Mouse (Mus musculus) CD4-positive helper T cell, adult 2 months (primary cell): ENCODE data around the gene Pan3.

Experiments
- DNase-seq: peaks from one replicate; pipeline ENCODE4 v3.0.0-alpha.2; 2012; ENCODE audit warnings: low read depth, missing footprints, low spot score

The Pan3 gene

DNA sequence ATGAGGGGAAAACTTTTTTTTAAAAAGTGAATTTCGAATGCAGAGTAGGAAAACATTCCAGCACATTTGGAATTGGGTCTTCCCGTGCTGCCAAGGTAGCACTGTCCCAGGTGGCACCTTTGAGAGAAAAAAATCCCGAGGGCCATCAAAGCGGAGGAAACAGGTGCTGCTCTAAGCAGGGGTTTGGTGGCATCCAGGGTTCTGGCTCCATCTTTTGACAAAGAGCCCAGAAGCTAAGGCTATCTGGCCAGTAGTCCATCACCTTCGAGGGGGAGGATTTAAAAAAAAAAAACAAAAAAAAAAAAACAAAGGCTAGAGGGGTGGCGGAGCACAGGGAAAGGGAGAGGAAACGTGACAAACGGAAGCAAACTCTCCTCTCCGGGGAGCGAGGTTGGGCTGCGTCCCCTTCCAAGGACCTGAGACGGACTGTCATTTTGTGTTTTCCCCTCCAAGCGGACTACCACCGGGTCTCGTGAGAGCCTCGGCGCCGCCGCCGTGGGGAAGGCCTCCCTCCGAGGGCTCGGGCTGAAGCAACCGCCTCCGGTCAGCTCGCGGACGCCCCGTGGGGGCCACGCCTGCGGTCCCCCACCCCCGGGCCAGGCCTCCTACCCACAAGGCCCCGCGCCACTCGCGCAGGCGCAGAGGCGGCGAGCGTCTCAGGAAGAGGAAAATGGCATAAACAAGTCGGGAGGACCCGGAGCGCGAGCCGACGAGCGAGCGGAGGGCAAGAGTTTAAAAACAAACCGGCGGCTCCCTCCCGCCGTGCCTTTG is at the start of gene Pan3:
Pan3 (plus strand) TSS at position 627 of the 771 bp plus-strand sequence.
- peak; percentile 95 for DNase-seq

DNA sequence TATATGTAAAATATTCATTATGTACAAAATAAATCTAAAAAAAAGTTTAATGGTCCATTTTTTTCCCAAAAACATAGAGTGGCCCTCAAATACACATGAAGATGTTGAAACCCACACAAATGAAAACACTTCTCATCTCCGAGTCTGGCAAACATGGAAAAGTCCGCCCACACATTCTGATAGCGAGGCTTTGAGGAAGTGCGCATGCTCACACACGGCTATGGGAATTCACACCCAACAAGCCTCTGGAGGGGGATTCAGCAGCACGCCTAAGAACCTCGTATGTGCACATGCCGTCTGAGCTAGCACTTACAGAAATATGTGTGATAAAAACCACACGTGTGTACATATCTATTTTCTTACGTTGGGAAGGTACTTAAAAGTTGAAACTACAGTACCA is 48.6 kb upstream of the Pan3 start:
- DNase-seq, result no peak

DNA sequence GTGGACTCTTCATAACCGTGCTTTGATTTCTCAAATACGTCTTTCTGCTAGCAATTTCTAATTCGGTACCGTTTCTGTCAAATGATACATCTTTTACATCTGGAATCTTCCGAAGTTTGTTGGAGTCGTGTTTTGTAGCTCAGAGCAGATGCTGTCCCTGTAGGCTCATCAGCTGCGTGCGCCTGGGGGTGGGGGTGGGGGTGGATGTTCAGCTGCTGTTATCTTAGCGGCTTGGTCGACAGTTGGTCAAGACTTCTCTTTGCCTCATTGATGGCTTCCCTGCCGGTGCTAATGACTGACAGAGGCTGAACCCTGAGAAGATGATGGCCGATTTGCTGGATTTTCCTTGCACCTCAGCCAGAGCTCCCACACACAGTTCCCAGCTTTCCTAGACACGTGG is 43.1 kb upstream of the Pan3 start:
- DNase-seq, result no peak

DNA sequence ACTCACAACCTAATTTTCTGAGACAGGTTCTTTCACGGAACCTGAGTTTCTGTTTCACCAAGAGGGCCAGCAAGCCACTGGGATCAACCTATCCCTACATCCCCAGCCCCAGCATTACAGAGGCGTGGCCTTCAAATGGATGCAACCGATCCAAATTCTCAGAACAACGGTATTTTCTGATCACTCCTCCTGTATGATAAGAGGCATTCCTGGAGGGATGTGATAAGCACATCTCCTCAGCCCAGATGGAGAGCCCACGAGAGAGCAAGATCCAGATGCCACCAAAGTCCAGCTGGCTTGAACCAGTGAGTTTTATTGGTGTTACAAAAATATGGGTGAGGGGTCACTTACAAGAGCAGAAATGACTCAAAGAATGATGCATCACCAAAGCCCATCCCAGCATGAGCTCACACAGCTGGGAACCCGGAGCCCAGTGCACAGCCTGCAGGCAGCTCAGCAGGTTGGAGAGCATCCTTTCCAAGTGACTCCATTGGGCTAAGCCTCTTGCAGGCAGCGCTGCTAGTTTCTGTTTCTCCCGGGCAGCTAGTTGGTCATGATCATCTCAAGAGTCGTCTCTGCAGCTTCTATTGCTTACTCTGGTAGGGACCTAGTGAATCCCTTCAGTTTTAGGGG is 41.5 kb upstream of the Pan3 start:
- DNase-seq, result no peak

DNA sequence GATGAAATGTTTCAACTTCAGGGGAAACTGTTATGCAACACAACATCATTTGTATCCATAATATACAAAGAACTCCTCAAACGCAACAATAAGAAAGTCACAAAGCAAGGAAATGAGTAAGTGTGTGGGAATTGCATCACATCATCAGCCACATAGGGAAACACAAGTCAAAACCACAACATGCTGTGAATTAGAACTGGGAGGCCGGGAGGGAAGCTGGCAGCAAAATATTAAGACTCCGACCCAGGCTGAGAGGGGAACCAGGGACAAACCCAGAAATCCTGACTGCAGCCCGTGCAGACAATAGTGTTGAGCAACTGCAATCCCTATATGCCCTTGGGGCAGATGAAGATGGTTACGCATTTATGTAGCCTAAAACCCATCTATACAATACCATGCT is 40.9 kb upstream of the Pan3 start:
- DNase-seq, result no peak

DNA sequence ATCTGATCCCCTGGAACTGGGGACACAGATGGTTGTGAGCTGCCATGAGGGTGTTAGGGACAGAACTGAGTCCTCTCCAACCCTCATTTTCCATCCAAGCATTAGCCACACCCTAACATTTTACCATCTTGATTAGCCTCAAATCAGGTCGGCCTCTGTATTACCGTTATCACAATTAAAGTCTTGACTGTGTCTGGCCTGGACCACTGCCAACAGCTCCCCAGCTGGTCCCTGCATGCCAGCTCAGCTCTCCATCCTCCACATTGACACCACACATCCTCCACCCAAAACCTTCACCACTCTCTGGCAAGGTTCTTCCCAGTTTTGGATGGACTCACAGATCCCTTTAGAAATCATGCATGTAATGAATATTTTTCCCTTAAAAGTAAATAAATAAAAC is 39.2 kb upstream of the Pan3 start:
- DNase-seq, result no peak

DNA sequence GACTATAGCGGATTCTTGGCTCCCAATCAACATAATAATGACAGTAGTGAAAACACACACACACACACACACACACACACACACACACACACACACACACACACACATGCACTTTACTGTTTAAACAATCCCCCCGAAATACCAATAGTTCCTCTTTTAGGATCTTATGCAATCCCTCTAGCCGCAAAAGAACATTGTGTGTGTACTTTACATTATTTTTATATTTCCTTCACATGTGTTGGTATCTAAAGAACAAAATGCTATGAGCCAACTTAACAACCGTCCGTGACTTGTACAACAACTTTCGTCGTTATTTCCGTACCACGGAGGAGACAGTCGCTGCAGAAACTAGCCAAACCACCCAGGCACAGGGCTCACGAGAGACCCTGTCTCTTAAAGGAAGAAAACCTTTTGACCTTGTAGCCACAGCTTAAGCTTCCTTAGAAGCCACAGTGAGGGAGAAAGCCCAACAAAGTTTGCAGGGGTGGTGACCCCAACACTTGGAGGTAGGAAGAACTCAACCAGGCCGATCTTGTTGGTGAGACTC is 37.2 kb upstream of the Pan3 start:
- DNase-seq, result no peak

DNA sequence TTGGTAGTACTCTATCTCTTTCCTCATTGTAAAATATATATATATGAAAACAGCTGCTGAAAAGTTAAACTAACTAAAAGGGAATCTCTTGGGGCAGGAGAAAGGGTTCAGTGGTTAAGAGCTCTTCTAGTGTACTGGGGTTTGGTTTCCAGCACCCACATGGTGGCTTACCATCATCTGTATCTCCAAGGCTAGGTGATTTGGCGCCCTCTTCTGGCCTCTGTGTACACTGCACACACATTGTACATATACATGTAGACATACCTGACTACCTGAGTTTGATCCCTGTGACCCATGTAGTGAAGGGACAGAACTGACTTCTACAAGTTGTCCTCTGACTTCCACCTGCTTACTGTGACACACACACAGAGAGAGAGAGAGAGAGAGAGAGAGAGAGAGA is 34.9 kb upstream of the Pan3 start:
- no peak for DNase-seq

DNA sequence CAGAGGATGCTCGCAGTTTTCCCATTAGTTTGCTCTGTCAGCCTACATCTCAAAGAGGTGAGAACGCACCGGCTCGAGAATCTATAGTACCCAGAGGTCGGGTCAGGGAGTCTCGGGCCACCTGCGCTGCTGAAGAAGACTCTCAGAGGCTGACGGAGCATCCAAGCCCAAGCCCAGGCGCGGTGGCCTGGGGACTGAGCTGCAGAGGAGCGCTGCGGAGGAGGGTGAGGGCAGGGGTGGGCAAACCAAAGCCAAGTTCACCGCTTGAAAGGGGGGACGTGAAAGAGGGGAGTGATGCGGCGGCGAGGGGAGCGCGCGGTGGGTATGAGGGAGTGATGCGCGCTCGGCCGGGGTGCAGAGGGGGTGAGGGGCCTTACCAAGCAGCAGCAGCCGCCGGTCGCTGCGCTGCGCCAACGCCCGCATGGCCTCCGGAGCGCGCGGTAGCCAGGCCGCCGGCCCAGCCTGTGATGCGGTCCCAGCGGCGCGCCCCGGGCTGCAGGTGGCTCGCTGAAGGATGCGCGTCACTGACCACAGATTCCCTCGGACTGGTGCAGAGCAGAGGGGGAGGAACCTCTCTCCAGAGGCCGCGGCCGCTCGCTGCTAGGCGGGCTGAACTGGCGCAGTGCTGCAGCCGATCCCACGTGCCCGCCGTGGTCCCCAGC is 30.0 kb upstream of the Pan3 start, which contains the start of gene Flt3:
Flt3 (minus strand) TSS at position 647 of the 662 bp plus-strand sequence.
- DNase-seq, result peak; percentile 16

DNA sequence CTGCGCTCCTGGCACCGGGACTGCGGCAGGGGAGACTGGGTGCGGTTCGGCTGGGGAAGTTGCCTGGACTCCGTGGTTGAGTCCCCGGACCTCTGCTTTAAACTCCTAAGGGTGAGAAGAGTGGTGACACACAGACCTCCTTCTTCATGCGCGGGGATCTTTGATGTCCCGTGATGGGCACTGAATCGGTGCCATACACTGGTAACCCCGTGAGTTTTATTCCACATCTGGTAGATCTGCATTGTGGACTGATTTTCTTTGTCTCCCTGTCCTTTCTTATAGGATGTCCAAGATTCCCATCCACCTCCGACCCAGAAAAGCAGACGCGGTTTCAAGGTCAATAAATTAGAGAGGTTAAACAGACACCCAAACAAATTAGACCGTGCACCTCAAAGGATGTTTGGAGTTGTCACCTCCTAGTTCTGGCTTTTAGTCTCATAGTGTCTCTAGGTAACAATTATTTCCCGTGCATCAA is 29.4 kb upstream of the Pan3 start:
- DNase-seq, result no peak

DNA sequence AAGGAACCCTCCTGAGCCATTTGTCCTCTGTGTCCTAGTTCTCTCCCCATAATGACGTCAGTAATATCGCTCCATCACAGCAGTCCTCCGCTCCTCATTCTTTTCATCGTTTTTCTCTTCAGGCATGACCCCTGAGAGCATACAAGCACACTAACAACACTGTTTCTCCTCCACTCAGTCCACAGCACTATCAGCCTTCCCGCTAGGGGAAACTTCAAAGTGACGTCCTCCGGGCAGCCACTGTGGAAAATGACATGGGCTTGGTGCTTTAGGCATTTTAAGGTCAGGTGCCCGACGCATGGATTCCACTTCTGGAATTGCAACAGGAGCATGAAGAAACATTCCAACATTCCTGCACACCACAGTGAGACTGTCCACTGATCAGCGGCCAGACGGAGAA is 28.9 kb upstream of the Pan3 start:
- no peak for DNase-seq

DNA sequence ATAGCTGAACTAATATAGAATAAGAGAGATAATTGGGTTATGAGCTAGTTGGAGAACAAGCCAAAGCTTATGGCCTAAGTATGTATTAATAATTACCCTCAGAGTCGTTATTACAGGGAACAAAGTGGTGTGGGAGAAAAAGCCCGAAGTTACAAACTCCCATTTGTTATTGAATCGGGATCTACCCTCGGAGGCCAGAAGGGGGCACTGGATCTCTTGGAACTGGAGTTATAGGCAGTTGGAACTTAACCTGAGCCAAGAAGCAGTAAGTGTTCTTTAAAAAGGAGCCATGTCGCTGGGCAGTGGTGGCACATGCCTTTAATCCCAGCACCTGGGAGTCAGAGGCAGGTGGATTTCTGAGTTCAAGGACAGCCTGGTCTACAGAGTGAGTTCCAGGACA is 27.5 kb upstream of the Pan3 start:
- peak; percentile 19 for DNase-seq

DNA sequence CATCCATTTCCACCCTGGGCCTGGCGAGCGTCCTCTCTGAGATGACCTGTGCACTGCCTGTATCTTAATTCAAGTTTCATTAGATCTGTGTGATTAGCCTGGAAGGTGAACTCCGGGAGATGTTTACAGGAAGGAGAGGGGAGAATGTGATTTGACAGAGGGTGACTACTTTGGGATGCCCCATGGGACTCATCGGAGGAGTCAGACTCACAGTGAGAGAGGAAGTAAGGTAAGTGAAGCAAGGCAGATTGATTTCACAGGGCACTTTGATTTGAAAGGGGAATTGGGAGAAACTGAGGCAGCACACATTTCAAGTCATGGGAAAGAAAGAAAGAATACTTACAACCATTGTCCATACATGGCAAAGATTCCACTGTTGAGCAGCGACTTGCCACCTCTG is 23.8 kb upstream of the Pan3 start:
- no peak for DNase-seq

DNA sequence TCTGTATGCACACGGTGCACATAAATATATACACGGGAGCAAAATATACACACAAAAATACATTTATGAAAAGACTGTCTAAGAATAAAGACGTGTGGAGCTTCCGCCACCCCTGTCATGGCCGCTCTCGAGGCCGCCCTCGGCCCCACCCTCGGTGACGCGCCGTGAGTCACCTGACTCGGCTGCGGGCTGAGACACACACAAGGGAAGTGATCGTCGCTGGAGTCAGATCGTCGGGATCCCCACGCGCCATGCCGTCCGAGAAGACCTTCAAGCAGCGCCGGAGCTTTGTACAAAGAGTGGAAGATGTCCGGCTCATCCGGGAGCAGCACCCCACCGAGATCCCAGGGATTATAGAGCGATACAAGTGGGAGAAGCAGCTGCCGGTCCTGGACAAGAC is 21.2 kb upstream of the Pan3 start:
- no peak for DNase-seq

DNA sequence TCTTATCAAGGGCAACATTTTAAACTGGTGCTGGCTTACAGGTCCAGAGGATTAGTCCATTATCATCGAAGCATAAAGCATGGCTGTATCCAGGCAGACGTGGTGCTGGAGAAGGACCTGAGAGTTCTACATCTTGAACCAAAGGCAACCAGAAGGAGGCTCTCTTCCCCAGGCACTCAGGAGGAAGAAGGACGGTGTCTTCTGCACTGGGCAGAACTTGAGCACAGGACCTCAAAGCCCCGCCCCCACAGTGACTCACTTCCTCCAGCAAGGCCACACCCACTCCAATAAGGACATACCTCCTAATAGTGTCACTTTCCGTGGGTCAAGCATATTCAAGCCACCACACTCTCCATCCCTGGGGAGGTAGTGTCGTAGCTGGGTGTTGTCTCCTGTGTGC is 19.4 kb upstream of the Pan3 start:
- DNase-seq, result no peak

DNA sequence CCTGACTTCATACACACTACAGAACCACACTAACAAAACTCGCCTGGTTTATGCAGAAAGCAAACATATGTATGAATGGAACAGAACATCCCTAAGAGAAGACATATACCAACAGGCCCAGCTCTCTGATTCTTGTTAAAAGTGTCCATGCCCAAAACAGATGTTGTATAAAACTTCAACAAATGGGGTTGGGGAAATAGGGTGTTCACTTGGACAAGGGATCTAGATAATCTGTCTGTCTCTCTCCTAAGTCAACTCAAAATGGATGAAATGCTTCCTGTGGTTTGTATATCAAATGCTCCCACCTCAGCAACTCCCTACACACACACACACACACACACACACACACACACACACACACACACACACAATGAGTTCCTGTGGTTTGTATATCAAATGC is 12.0 kb upstream of the Pan3 start:
- DNase-seq, result no peak

DNA sequence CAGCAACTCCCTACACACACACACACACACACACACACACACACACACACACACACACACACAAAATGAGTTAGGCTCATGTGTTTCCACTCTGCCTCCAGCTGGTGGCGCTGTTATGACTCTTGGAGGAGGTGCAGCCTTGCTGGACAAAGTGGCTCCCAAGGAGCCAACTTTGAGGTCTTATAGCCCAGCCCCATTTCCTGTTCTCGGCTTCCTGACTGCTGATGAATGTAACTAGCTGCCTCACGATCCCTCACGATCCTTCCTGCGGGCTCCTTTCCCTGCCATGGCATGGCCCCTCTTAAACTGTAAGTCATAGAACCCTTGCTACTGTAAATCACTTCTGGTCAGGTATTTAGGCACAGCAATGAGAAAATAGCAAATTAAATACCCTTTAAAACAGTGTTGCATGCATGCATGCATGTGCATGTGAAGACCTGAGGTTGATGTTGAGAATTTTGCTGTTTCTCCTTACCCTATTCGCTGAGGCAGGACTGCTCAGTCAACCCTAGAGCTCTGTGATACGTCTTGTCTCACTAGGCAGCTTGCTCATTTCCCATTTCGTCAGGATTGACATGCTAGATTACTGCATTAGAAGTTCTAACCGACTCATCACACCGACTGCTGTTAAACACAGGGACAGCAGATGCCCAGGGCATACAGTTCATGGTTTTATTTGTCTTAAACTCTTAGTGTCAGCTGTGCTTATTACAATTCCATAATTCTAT is 11.4 kb upstream of the Pan3 start:
- DNase-seq, result peak; percentile 82

DNA sequence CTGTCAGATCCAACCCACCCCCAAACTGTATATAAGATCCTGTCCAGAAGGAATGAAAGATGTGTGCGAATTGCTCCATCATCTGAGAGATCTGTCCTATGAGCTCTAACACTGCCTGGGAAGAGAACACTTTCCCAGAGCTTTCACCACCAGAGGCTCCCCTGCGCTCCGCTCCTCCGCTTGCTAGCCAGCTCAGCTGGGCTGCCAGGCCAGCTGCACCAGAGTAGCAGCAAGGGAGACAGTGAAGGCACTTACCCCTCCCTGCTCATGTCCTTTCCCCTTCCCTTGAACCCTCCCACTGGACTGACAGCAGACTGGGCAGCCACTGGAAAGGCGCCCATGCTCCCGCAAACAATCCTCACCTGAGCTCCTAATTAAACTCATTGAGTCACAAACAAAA is 6.3 kb upstream of the Pan3 start:
- no peak for DNase-seq

DNA sequence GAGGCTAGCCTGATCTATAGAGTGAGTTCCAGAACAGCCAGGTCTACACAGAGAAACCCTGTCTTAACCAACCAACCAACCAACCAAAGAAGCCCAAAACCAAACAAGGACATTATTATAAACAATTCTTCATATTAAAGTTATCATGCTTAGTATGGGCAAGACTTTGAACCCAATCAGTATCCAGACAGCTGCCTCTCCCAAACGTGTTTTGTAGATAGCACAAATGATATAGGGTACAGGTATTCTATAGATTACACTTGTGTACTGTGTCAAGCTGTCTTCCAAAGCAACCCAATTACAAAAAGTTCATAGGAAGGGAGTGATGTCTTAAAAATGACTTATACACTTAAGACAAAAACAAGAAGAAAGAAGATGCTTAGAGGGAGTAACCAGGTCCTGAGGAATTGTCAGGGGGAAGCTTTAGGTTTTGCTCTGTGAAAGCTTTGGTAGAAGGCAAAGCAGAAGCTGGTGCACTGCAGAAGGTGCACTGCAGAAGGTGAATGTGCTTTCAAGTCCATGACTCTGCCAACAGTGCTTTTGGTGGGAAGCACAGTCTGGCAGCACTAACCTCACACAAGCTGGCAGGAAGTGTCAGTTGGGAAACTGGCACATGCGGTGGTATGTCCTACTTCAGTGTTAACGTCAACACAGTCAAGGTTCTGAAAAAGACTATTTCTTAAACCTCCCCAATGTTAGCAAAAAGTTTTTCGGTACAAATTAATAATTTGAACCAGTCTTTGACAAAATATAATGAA is 3.7 kb upstream of the Pan3 start:
- DNase-seq, result no peak

DNA sequence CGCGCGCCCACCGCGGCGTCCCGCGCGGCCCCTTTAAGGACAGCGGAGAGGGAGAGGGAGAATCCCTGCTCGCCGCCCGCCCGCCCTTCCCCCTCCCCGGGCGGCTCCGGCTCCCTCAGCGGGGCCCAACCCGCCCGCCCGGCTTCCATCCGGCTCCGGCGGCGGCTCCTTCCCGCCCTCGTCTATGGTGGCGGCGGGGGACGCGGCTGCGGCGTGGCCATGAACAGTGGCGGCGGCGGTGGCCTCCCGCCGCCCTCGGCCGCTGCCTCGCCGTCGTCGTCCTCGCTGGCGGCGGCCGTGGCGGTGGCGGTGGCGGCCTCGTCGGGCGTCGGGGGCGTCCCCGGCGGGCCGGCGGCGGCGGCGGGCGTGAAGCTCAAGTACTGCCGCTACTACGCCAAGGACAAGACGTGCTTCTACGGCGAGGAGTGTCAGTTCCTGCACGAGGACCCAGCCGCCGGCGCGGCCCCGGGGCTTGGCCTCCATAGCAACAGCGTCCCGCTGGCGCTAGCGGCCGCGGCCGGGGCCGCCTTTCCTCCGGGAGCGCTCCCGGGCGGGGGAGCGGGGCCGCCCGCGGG is 487 bp downstream of the Pan3 start:
- no peak for DNase-seq
